Mouse (Mus musculus): ENCODE data around the gene Eps8l3. TPM values are rescaled to one million over a fixed set of nuclear protein-coding genes. Genes with fewer than 3 reads are reported as not detected.

The Eps8l3 gene
- polyA plus RNA-seq, 1 experiment from 2014 or later = 1.9 TPM

GRCm38 (mm10) chr3:107898691-107899090 lies 21.7 kb downstream of the Eps8l3 start:
- no peaks in the 10 kb centered on the region for H3K27me3 ChIP-seq (ENCODE audit: control insufficient read depth, insufficient read depth, low read depth, low read length)
- H3K9me3 ChIP-seq (replicated peaks; ENCODE audit: control insufficient read depth, low read length) = no peaks in the 10 kb centered on the region
- no peak overlapping the region for H3K4me2 ChIP-seq (ENCODE audit: low read depth, low read length)
- WGBS (ENCODE audit: insufficient replicate concordance) = 83% methylated on average over 13 of the region's 13 CpGs
- no peak overlapping the region for H3K27ac ChIP-seq (ENCODE audit: low read length)
- no peak for ATAC-seq (ENCODE audit: low read depth)
- H3K9ac ChIP-seq (ENCODE audit: low read depth, low read length) = no peak overlapping the region
- peaks cover 11% of the 10 kb centered on the region for H3K4me1 ChIP-seq (ENCODE audit: control insufficient read depth, low read depth, low read length)
- no peak overlapping the region for H3K4me3 ChIP-seq (ENCODE audit: low read depth, low read length)
- H3K36me3 ChIP-seq (ENCODE audit: control insufficient read depth, insufficient read depth) = no peaks in the 10 kb centered on the region

DNA sequence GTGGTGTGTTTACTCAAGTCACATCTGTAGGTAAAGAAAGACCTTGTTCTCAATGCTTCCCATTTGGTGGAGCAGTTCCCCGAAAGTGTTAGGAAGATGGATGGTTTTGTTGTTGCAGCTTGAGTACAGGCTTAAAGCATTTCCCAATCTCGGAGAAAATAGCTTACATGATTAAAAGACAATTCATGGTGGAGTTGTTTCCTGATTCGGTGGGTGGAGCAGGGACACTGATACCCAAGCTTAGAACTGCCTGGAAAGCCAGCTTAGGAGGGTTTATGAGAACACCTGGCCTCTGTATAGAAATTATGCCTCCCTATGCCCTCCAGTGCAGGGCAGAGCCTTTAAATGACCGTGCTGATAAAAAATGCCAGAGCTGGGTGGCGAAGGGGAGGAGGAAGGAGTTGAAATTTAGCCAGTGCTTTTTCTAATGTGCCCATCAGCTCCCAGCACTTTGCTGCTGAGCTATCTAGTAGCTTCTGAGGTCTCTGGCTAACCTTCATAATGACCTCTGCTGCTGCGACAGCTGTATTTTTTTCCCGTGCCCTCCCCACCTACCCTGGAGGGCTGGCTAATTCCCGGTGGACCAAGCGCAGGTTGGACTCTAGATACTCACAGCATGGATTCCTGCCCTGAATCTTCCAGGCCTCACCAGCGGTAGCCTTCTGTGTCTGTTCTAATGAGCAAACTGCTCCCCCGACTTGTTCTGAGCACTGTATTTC lies 24.1 kb downstream of the Eps8l3 start:
- Histone ChIP-seq H3K27me3 (ENCODE audit: control insufficient read depth, insufficient read depth, low read depth, low read length) (no peaks in the 10 kb centered on the region), H3K9ac (ENCODE audit: low read depth, low read length) (no peak overlapping the region), H3K27ac (ENCODE audit: low read length) (no peak overlapping the region), H3K4me1 (ENCODE audit: control insufficient read depth, low read depth, low read length) (peaks cover 8% of the 10 kb centered on the region), H3K4me2 (ENCODE audit: low read depth, low read length) (no peak overlapping the region), H3K9me3 (replicated peaks; ENCODE audit: control insufficient read depth, low read length) (no peaks in the 10 kb centered on the region), H3K4me3 (ENCODE audit: low read depth, low read length) (no peak overlapping the region), H3K36me3 (ENCODE audit: control insufficient read depth, insufficient read depth) (no peaks in the 10 kb centered on the region)
- 64% methylated on average over 11 of the region's 11 CpGs for WGBS (ENCODE audit: insufficient replicate concordance)
- ATAC-seq (ENCODE audit: low read depth) = no peak

- H3K36me3 ChIP-seq (ENCODE audit: control insufficient read depth, insufficient read depth) = no peaks in the 10 kb centered on the region
- no peaks in the 10 kb centered on the region for H3K9me3 ChIP-seq (replicated peaks; ENCODE audit: control insufficient read depth, low read length)
- WGBS (ENCODE audit: insufficient replicate concordance) = 20% methylated on average over 6 of the region's 6 CpGs
- H3K27ac ChIP-seq (ENCODE audit: low read length) = no peak overlapping the region
- H3K27me3 ChIP-seq (ENCODE audit: control insufficient read depth, insufficient read depth, low read depth, low read length) = no peaks in the 10 kb centered on the region
- no peak overlapping the region for H3K4me3 ChIP-seq (ENCODE audit: low read depth, low read length)
- peaks cover 4% of the 10 kb centered on the region; the same call in 1 of the 2 replicates for H3K4me1 ChIP-seq (ENCODE audit: control insufficient read depth, low read depth, low read length)
- H3K4me2 ChIP-seq (ENCODE audit: low read depth, low read length) = no peak overlapping the region
- ATAC-seq (ENCODE audit: low read depth) = peak; percentile 41
- no peak overlapping the region for H3K9ac ChIP-seq (ENCODE audit: low read depth, low read length)
These were observed 28.9 kb downstream of the Eps8l3 start for GRCm38 (mm10) chr3:107905942-107906341.

GRCm38 (mm10) chr3:107916674-107917073 lies 39.6 kb downstream of the Eps8l3 start:
- Histone ChIP-seq H3K4me1 (ENCODE audit: control insufficient read depth, low read depth, low read length) (peaks cover 2% of the 10 kb centered on the region; the same call in 1 of the 2 replicates), H3K4me2 (ENCODE audit: low read depth, low read length) (no peak overlapping the region), H3K27me3 (ENCODE audit: control insufficient read depth, insufficient read depth, low read depth, low read length) (no peaks in the 10 kb centered on the region; the same call in 1 of the 2 replicates), H3K4me3 (ENCODE audit: low read depth, low read length) (no peak overlapping the region), H3K9me3 (replicated peaks; ENCODE audit: control insufficient read depth, low read length) (no peaks in the 10 kb centered on the region), H3K36me3 (ENCODE audit: control insufficient read depth, insufficient read depth) (no peaks in the 10 kb centered on the region), H3K9ac (ENCODE audit: low read depth, low read length) (no peak overlapping the region), H3K27ac (ENCODE audit: low read length) (no peak overlapping the region)
- WGBS (ENCODE audit: insufficient replicate concordance) = 72% methylated on average over 15 of the region's 15 CpGs
- no peak for ATAC-seq (ENCODE audit: low read depth)

- Histone ChIP-seq H3K4me1 (ENCODE audit: control insufficient read depth, low read depth, low read length) (peaks cover 2% of the 10 kb centered on the region; the same call in 1 of the 2 replicates), H3K4me3 (ENCODE audit: low read depth, low read length) (no peak overlapping the region), H3K9ac (ENCODE audit: low read depth, low read length) (no peak overlapping the region), H3K4me2 (ENCODE audit: low read depth, low read length) (no peak overlapping the region), H3K27ac (ENCODE audit: low read length) (no peak overlapping the region), H3K27me3 (ENCODE audit: control insufficient read depth, insufficient read depth, low read depth, low read length) (no peaks in the 10 kb centered on the region; the same call in 1 of the 2 replicates), H3K36me3 (ENCODE audit: control insufficient read depth, insufficient read depth) (no peaks in the 10 kb centered on the region), H3K9me3 (replicated peaks; ENCODE audit: control insufficient read depth, low read length) (no peaks in the 10 kb centered on the region)
- 73% methylated on average over 3 of the region's 3 CpGs for WGBS (ENCODE audit: insufficient replicate concordance)
- ATAC-seq (ENCODE audit: low read depth) = no peak
These were observed 40.1 kb downstream of the Eps8l3 start for GRCm38 (mm10) chr3:107917097-107917496.

- WGBS (ENCODE audit: insufficient replicate concordance) = 47% methylated on average over 7 of the region's 7 CpGs
- no peaks in the 10 kb centered on the region for H3K36me3 ChIP-seq (ENCODE audit: control insufficient read depth, insufficient read depth)
- no peak overlapping the region for H3K4me2 ChIP-seq (ENCODE audit: low read depth, low read length)
- H3K27ac ChIP-seq (ENCODE audit: low read length) = no peak overlapping the region
- H3K27me3 ChIP-seq (ENCODE audit: control insufficient read depth, insufficient read depth, low read depth, low read length) = no peaks in the 10 kb centered on the region; the same call in 1 of the 2 replicates
- no peaks in the 10 kb centered on the region for H3K4me1 ChIP-seq (ENCODE audit: control insufficient read depth, low read depth, low read length)
- H3K4me3 ChIP-seq (ENCODE audit: low read depth, low read length) = no peak overlapping the region
- no peak for ATAC-seq (ENCODE audit: low read depth)
- H3K9ac ChIP-seq (ENCODE audit: low read depth, low read length) = no peak overlapping the region
- no peaks in the 10 kb centered on the region for H3K9me3 ChIP-seq (replicated peaks; ENCODE audit: control insufficient read depth, low read length)
These were observed 40.9 kb downstream of the Eps8l3 start for GRCm38 (mm10) chr3:107917783-107918408.

- Histone ChIP-seq H3K4me3 (ENCODE audit: low read depth, low read length) (no peak overlapping the region), H3K27me3 (ENCODE audit: control insufficient read depth, insufficient read depth, low read depth, low read length) (no peaks in the 10 kb centered on the region; the same call in 1 of the 2 replicates), H3K4me2 (ENCODE audit: low read depth, low read length) (no peak overlapping the region), H3K27ac (ENCODE audit: low read length) (no peak overlapping the region), H3K9ac (ENCODE audit: low read depth, low read length) (no peak overlapping the region), H3K4me1 (ENCODE audit: control insufficient read depth, low read depth, low read length) (no peaks in the 10 kb centered on the region), H3K36me3 (ENCODE audit: control insufficient read depth, insufficient read depth) (no peaks in the 10 kb centered on the region), H3K9me3 (replicated peaks; ENCODE audit: control insufficient read depth, low read length) (no peaks in the 10 kb centered on the region)
- WGBS (ENCODE audit: insufficient replicate concordance) = 74% methylated on average over 5 of the region's 5 CpGs
- ATAC-seq (ENCODE audit: low read depth) = no peak
These were observed 43.3 kb downstream of the Eps8l3 start for GRCm38 (mm10) chr3:107920348-107920747.

DNA sequence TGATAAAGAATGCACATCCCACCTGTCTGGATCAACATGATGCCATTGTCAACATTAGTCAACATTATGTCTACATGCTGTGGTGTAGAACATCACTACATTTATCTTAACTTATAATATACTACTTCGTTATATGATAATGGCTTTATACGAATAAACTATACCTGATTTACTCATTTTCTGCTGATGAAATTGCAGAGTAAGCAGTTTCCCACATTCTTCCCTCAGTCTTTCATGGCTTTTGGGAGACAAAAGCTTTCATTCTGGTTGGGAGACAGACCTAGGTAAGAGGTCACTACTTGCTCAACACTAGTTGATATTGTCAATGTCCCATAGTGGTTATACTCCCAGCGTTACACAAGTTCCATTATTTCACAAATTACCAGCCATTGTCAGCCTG lies 48.3 kb downstream of the Eps8l3 start:
- ATAC-seq (ENCODE audit: low read depth) = no peak
- H3K4me1 ChIP-seq (ENCODE audit: control insufficient read depth, low read depth, low read length) = no peaks in the 10 kb centered on the region
- H3K4me3 ChIP-seq (ENCODE audit: low read depth, low read length) = no peak overlapping the region
- H3K4me2 ChIP-seq (ENCODE audit: low read depth, low read length) = no peak overlapping the region
- H3K27ac ChIP-seq (ENCODE audit: low read length) = no peak overlapping the region
- no peaks in the 10 kb centered on the region for H3K36me3 ChIP-seq (ENCODE audit: control insufficient read depth, insufficient read depth)
- H3K9me3 ChIP-seq (replicated peaks; ENCODE audit: control insufficient read depth, low read length) = no peaks in the 10 kb centered on the region
- no peaks in the 10 kb centered on the region for H3K27me3 ChIP-seq (ENCODE audit: control insufficient read depth, insufficient read depth, low read depth, low read length)
- WGBS (ENCODE audit: insufficient replicate concordance) = 64% methylated on average over 3 of the region's 3 CpGs
- H3K9ac ChIP-seq (ENCODE audit: low read depth, low read length) = no peak overlapping the region

DNA sequence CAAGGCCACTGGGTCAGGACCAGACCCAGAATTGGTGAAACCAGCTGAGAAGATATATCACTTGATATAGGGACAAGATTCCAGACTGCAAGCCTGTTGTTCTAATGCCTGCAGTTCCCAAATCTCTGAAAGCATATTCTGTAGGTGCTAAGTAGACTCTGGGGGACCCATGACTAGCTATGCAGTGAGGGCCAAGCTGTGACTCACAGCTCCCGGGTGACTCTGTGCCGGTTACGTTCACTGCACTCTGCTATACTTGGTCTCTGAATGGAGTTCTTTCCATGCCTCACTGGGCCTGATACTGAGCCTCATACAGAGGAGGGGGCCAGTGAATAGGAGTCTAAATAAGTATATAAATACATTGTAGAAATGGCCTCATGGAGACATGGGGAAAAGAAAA lies 50.8 kb downstream of the Eps8l3 start:
- no peaks in the 10 kb centered on the region for H3K27me3 ChIP-seq (ENCODE audit: control insufficient read depth, insufficient read depth, low read depth, low read length)
- H3K4me3 ChIP-seq (ENCODE audit: low read depth, low read length) = no peak overlapping the region
- 73% methylated on average over 3 of the region's 3 CpGs for WGBS (ENCODE audit: insufficient replicate concordance)
- no peak overlapping the region for H3K4me2 ChIP-seq (ENCODE audit: low read depth, low read length)
- no peak overlapping the region for H3K27ac ChIP-seq (ENCODE audit: low read length)
- no peak for ATAC-seq (ENCODE audit: low read depth)
- no peaks in the 10 kb centered on the region for H3K9me3 ChIP-seq (replicated peaks; ENCODE audit: control insufficient read depth, low read length)
- H3K4me1 ChIP-seq (ENCODE audit: control insufficient read depth, low read depth, low read length) = no peaks in the 10 kb centered on the region; the same call in 1 of the 2 replicates
- no peaks in the 10 kb centered on the region for H3K36me3 ChIP-seq (ENCODE audit: control insufficient read depth, insufficient read depth)
- H3K9ac ChIP-seq (ENCODE audit: low read depth, low read length) = no peak overlapping the region
